Mouse (Mus musculus): Measurements from ENCODE around the gene H2-M10.2. TPM values are rescaled to one million over a fixed set of nuclear protein-coding genes. Genes with fewer than 3 reads are reported as not detected.

H2-M10.2 gene
- total and polyA plus RNA-seq, 3 experiments = not detected

DNA sequence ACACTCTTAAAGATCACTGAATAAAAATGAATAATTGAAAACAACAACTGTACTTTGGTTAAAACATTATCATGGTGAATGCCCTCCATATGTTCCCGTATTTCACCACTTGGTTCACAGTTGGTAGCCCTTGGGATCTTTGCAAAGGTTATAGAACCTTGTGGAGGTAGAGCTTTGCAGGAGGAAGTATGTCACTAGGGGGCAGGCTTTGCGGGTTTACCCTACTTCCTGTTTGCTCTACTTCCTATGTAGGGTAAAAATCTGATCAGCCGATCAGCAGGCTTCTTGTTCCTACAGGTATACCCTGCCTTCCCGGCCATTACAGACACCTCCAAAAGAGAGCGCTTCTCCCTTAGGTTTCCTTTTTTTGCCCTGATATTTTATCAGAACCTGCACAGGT, 20.5 kb downstream of the H2-M10.2 start:
- TF ChIP-seq HCFC1 (IDR thresholded peaks at IDR 0.05; ENCODE audit: low read depth, low read length) (peak; percentile 35; the same call in 1 of the 2 replicates), CTCF (IDR thresholded peaks at IDR 0.05 in 2 of 3, conservative IDR thresholded peaks at IDR 0.05 in 1 of 3; ENCODE audit: control insufficient read depth in 1 of 3, insufficient read depth in 1 of 3, low read depth in 2 of 3, low read length in 3 of 3, poor library complexity in 1 of 3, severe bottlenecking in 1 of 3) (peak in 2 of 3 experiments; percentile 19 to 34; a peak in 3 of 6 replicates), MAZ (IDR thresholded peaks at IDR 0.05; ENCODE audit: low read depth, low read length) (no peak), GABPA (IDR thresholded peaks at IDR 0.05; ENCODE audit: low read depth, low read length) (no peak), GATA1 (IDR thresholded peaks at IDR 0.05; ENCODE audit: low read depth, low read length) (no peak), ELF1 (IDR thresholded peaks at IDR 0.05; ENCODE audit: low read depth, low read length) (peak; percentile 79)
- Histone ChIP-seq H3K9me3 (replicated peaks; ENCODE audit: insufficient read depth, low read length) (no peaks in the 10 kb centered on the region), H3K9ac (ENCODE audit: control insufficient read depth, low read depth, low read length, poor library complexity, severe bottlenecking) (no peak overlapping the region), H3K79me2 (ENCODE audit: control insufficient read depth, insufficient read depth, low read length, poor library complexity) (peaks cover 8% of the 10 kb centered on the region), H3K4me3 (ENCODE audit: control insufficient read depth in 1 of 2, insufficient read depth in 1 of 2, low read depth in 2 of 2, low read length in 2 of 2) (no peak overlapping the region), H3K27me3 (ENCODE audit: control insufficient read depth in 1 of 2, insufficient read depth in 2 of 2, low read length in 2 of 2) (no peaks in the 10 kb centered on the region), H3K4me1 (ENCODE audit: control insufficient read depth in 1 of 2, insufficient read depth in 2 of 2, low read length in 2 of 2) (peaks cover 16 to 18% of the 10 kb centered on the region in 2 experiments), H3K27ac (ENCODE audit: control insufficient read depth, low read depth, low read length) (no peak overlapping the region), H3K36me3 (ENCODE audit: control insufficient read depth in 1 of 2, insufficient read depth in 2 of 2, low read length in 2 of 2) (peaks cover 9 to 32% of the 10 kb centered on the region in 2 experiments; a peak in 3 of 4 replicates)
- peak; percentile 65 for DNase-seq (ENCODE audit: low read depth, low spot score)

GRCm38 (mm10) chr17:36264273-36264925, 21.9 kb downstream of the H2-M10.2 start:
- H3K27me3 ChIP-seq (ENCODE audit: control insufficient read depth in 1 of 2, insufficient read depth in 2 of 2, low read length in 2 of 2) = no peaks in the 10 kb centered on the region
- TF ChIP-seq MYC (IDR thresholded peaks at IDR 0.05; ENCODE audit: low read depth, low read length) = no peak
- no peak for TF ChIP-seq TBP (IDR thresholded peaks at IDR 0.05; ENCODE audit: low read depth, low read length)
- TF ChIP-seq MAX (IDR thresholded peaks at IDR 0.05; ENCODE audit: low read length) = no peak
- TF ChIP-seq KAT2A (conservative IDR thresholded peaks at IDR 0.05; ENCODE audit: low read depth, low read length) = no peak
- TF ChIP-seq MXI1 (IDR thresholded peaks at IDR 0.05; ENCODE audit: low read depth, low read length) = no peak
- no peak for TF ChIP-seq ELF1 (IDR thresholded peaks at IDR 0.05; ENCODE audit: low read depth, low read length)
- no peak for TF ChIP-seq ZNF384 (IDR thresholded peaks at IDR 0.05; ENCODE audit: low read depth, low read length)
- TF ChIP-seq USF2 (IDR thresholded peaks at IDR 0.05; ENCODE audit: borderline replicate concordance in 1 of 2, insufficient read depth in 1 of 2, low read depth in 1 of 2, low read length in 2 of 2) = no peak
- TF ChIP-seq TAL1 (IDR thresholded peaks at IDR 0.05; ENCODE audit: low read length) = no peak
- TF ChIP-seq NELFE (IDR thresholded peaks at IDR 0.05; ENCODE audit: low read depth, low read length) = no peak
- no peak for TF ChIP-seq ZKSCAN1 (IDR thresholded peaks at IDR 0.05; ENCODE audit: low read depth, low read length)
- peaks cover 9 to 28% of the 10 kb centered on the region in 2 experiments; a peak in 3 of 4 replicates for H3K36me3 ChIP-seq (ENCODE audit: control insufficient read depth in 1 of 2, insufficient read depth in 2 of 2, low read length in 2 of 2)
- H3K4me3 ChIP-seq (ENCODE audit: control insufficient read depth in 1 of 2, insufficient read depth in 1 of 2, low read depth in 2 of 2, low read length in 2 of 2) = no peak overlapping the region
- H3K79me2 ChIP-seq (ENCODE audit: control insufficient read depth, insufficient read depth, low read length, poor library complexity) = no peaks in the 10 kb centered on the region
- peaks cover 18% of the 10 kb centered on the region in 2 experiments for H3K4me1 ChIP-seq (ENCODE audit: control insufficient read depth in 1 of 2, insufficient read depth in 2 of 2, low read length in 2 of 2)
- DNase-seq (ENCODE audit: low read depth, low spot score) = no peak
- H3K27ac ChIP-seq (ENCODE audit: control insufficient read depth, low read depth, low read length) = no peak overlapping the region
- no peak overlapping the region for H3K9ac ChIP-seq (ENCODE audit: control insufficient read depth, low read depth, low read length, poor library complexity, severe bottlenecking)
- H3K9me3 ChIP-seq (replicated peaks; ENCODE audit: insufficient read depth, low read length) = no peaks in the 10 kb centered on the region
